16 mouse cellular contexts compared by ENCODE assay signal in the genomic region with DNA sequence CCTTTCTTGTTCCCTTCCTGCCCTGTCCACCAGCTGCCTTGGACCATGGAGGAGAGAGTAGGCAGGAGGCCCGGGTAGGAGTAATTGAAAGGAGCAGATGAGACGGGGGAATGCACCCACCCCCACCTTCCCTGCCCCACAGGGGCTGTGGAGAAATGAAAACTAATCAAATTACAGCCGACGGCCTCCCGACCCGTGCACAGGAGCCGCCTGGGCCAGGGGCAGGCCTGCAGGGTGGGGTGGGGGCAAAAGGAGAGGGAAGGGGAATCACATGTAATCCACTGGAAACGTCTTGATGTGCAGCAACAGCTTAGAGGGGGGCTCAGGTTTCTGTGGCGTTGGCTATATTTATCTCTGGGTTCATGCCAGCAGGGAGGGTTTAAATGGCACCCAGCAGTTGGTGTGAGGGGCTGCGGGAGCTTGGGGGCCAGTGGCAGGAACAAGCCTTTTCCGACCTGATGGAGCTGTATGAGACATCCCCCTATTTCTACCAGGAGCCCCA. TPM values are rescaled to one million over a fixed set of nuclear protein-coding genes. Genes with fewer than 3 reads are reported as not detected.
DNase-seq lines count a peak whose midpoint lies in the region; ATAC-seq and TF ChIP-seq lines count a peak whose summit lies in the region.
"Had no signal": no experiment of that assay in that cellular context is flagged by ENCODE, and none has a peak within 500 bp of the region (broad histone marks: within the 10 kb centered on the region; RNA-seq: fewer than 3 reads in every experiment).

A gene (plus strand): TSS at position 392 of the 502 bp plus-strand sequence.

- no peak within 1 kb of the TSS for H3K4me2 ChIP-seq in midbrain, embryonic 13.5 days (replicated peaks)
- H3K4me2 ChIP-seq in midbrain, embryonic 11.5 days, result no peak within 1 kb of the TSS
- no peak within 1 kb of the TSS for H3K4me2 ChIP-seq in limb, embryonic 14.5 days (replicated peaks; ENCODE audit: low read depth, low read length, severe bottlenecking)
- no peak within 1 kb of the TSS for H3K4me2 ChIP-seq in intestine, embryonic 16.5 days (ENCODE audit: low read depth, low read length)
- H3K4me2 ChIP-seq: hindbrain, embryonic 12.5 days; liver, embryonic 12.5 days had no signal

- no peak within 1 kb of the TSS for H3K9ac ChIP-seq in heart, adult 2 months (ENCODE audit: low read depth, low read length)
- no peak within 1 kb of the TSS for H3K9ac ChIP-seq in midbrain, embryonic 13.5 days (replicated peaks)
- no peak within 1 kb of the TSS for H3K9ac ChIP-seq in midbrain, embryonic 11.5 days (ENCODE audit: low read length)
- H3K9ac ChIP-seq in limb, embryonic 14.5 days (ENCODE audit: low read depth, low read length, severe bottlenecking), result peak within 1 kb of the TSS; percentile 34
- H3K9ac ChIP-seq in intestine, embryonic 16.5 days (ENCODE audit: low read depth, low read length), result no peak within 1 kb of the TSS
- H3K9ac ChIP-seq: hindbrain, embryonic 12.5 days; liver, embryonic 12.5 days had no signal

- H3K27me3 ChIP-seq in heart, embryonic 10.5 days (ENCODE audit: insufficient read depth, poor library complexity, severe bottlenecking), result 0 out of 2 replicates have a peak, but pooled peaks cover 8% of the 10 kb centered on the region
- no peaks in the 10 kb centered on the region for H3K27me3 ChIP-seq in heart, adult 2 months (ENCODE audit: control insufficient read depth, insufficient read depth, low read length)
- no peaks in the 10 kb centered on the region for H3K27me3 ChIP-seq in midbrain, embryonic 13.5 days
- no peaks in the 10 kb centered on the region; the same call in 1 of the 2 replicates for H3K27me3 ChIP-seq in midbrain, embryonic 11.5 days (ENCODE audit: control insufficient read depth, insufficient read depth, low read length)
- no peaks in the 10 kb centered on the region for H3K27me3 ChIP-seq in limb, embryonic 14.5 days (ENCODE audit: control insufficient read depth, insufficient read depth, low read length)
- H3K27me3 ChIP-seq in intestine, embryonic 16.5 days (replicated peaks; ENCODE audit: control insufficient read depth, insufficient read depth, low read length), result no peaks in the 10 kb centered on the region
- H3K27me3 ChIP-seq: hindbrain, embryonic 12.5 days had no signal

- H3K79me2 ChIP-seq in heart, adult 2 months (replicated peaks; ENCODE audit: control insufficient read depth, insufficient read depth, low read length), result no peaks in the 10 kb centered on the region

- peak within 1 kb of the TSS; percentile 67 for H3K27ac ChIP-seq in heart, embryonic 10.5 days
- no peak within 1 kb of the TSS for H3K27ac ChIP-seq in heart, adult 2 months
- H3K27ac ChIP-seq in midbrain, embryonic 13.5 days, result no peak within 1 kb of the TSS
- H3K27ac ChIP-seq in midbrain, embryonic 11.5 days (ENCODE audit: low read depth, low read length), result no peak within 1 kb of the TSS
- peak within 1 kb of the TSS; percentile 33; the same call in 1 of the 2 replicates for H3K27ac ChIP-seq in limb, embryonic 14.5 days (replicated peaks; ENCODE audit: low read depth, low read length)
- H3K27ac ChIP-seq in intestine, embryonic 16.5 days (ENCODE audit: low read length), result no peak within 1 kb of the TSS
- H3K27ac ChIP-seq: hindbrain, embryonic 12.5 days; liver, embryonic 12.5 days had no signal

- no peak for TF ChIP-seq CTCF in heart, adult 2 months (IDR thresholded peaks at IDR 0.05)

- no peak within 1 kb of the TSS for H3K4me3 ChIP-seq in heart, embryonic 10.5 days
- H3K4me3 ChIP-seq in heart, adult 2 months, result no peak within 1 kb of the TSS
- no peak within 1 kb of the TSS for H3K4me3 ChIP-seq in midbrain, embryonic 13.5 days (replicated peaks)
- no peak within 1 kb of the TSS for H3K4me3 ChIP-seq in midbrain, embryonic 11.5 days (ENCODE audit: low read depth, low read length)
- peak within 1 kb of the TSS; percentile 10; the same call in 1 of the 2 replicates for H3K4me3 ChIP-seq in limb, embryonic 14.5 days (replicated peaks; ENCODE audit: low read length)
- H3K4me3 ChIP-seq in intestine, embryonic 16.5 days (ENCODE audit: low read length), result no peak within 1 kb of the TSS
- H3K4me3 ChIP-seq: hindbrain, embryonic 12.5 days; liver, embryonic 12.5 days had no signal

- intact Hi-C loops in heart, adult 2 months (cut with DNase I), result no loop called here

- 51% methylated on average over 11 of the region's 11 CpGs for WGBS in heart, embryonic 10.5 days
- 70% methylated on average over 11 of the region's 11 CpGs for WGBS in heart, adult 2 months
- 58% methylated on average over 11 of the region's 11 CpGs for whole genome bisulfite sequencing in midbrain, embryonic 13.5 days
- 63% methylated on average over 11 of the region's 11 CpGs for WGBS in midbrain, embryonic 11.5 days
- 25% methylated on average over 11 of the region's 11 CpGs for WGBS in limb, embryonic 14.5 days
- 57% methylated on average over 11 of the region's 11 CpGs for WGBS in intestine, embryonic 16.5 days

- no peaks in the 10 kb centered on the region for H3K9me3 ChIP-seq in heart, embryonic 10.5 days
- H3K9me3 ChIP-seq in midbrain, embryonic 13.5 days, result no peaks in the 10 kb centered on the region
- H3K9me3 ChIP-seq in midbrain, embryonic 11.5 days (ENCODE audit: control insufficient read depth, low read length), result no peaks in the 10 kb centered on the region
- no peaks in the 10 kb centered on the region for H3K9me3 ChIP-seq in limb, embryonic 14.5 days (ENCODE audit: control insufficient read depth, low read length)
- no peaks in the 10 kb centered on the region for H3K9me3 ChIP-seq in intestine, embryonic 16.5 days (ENCODE audit: control insufficient read depth, low read length)
- H3K9me3 ChIP-seq: hindbrain, embryonic 12.5 days; liver, embryonic 12.5 days had no signal

- TF ChIP-seq EP300 in heart, adult 2 months (IDR thresholded peaks at IDR 0.05; ENCODE audit: insufficient read depth, low read depth, low read length), result no peak

- DNase-seq in heart, embryonic 10.5 days (ENCODE audit: low spot score), result no peak
- DNase-seq in heart, adult 2 months, result no peak
- no peak for DNase-seq in midbrain, embryonic 11.5 days (ENCODE audit: low spot score, missing footprints)
- DNase-seq in gastrocnemius, adult 18-20 months (ENCODE audit: low spot score), result peak; percentile 75
- DNase-seq in limb, embryonic 14.5 days (ENCODE audit: low spot score), result peak; percentile 66
- DNase-seq in frontal cortex, adult 2 months (ENCODE audit: extremely low spot score in 1 of 2, low spot score in 1 of 2), result no peak
- DNase-seq: cerebellum, postnatal 25 days; layer of hippocampus, postnatal 36 days; lung, postnatal 14 days; spleen, adult 18-20 months; thymus, postnatal 14 days had no signal

- H3K36me3 ChIP-seq in heart, embryonic 10.5 days, result no peaks in the 10 kb centered on the region
- no peaks in the 10 kb centered on the region for H3K36me3 ChIP-seq in heart, adult 2 months (ENCODE audit: control insufficient read depth, insufficient read depth, low read length)
- H3K36me3 ChIP-seq in midbrain, embryonic 13.5 days, result no peaks in the 10 kb centered on the region
- no peaks in the 10 kb centered on the region for H3K36me3 ChIP-seq in midbrain, embryonic 11.5 days (ENCODE audit: control insufficient read depth, insufficient read depth, low read length)
- no peaks in the 10 kb centered on the region for H3K36me3 ChIP-seq in limb, embryonic 14.5 days (ENCODE audit: control insufficient read depth, insufficient read depth, low read length)
- H3K36me3 ChIP-seq in intestine, embryonic 16.5 days (ENCODE audit: control insufficient read depth, insufficient read depth, low read length), result no peaks in the 10 kb centered on the region
- H3K36me3 ChIP-seq: hindbrain, embryonic 12.5 days; liver, embryonic 12.5 days had no signal

- no peak for TF ChIP-seq POLR2A in heart, adult 2 months (IDR thresholded peaks at IDR 0.05; ENCODE audit: insufficient read depth, low read depth, low read length)
- TF ChIP-seq POLR2A in limb, embryonic 14.5 days (IDR thresholded peaks at IDR 0.05; ENCODE audit: borderline replicate concordance, extremely low read depth, insufficient read depth, insufficient read length), result no peak

- peaks cover 35% of the 10 kb centered on the region for H3K4me1 ChIP-seq in heart, embryonic 10.5 days
- H3K4me1 ChIP-seq in heart, adult 2 months (ENCODE audit: control insufficient read depth, insufficient read depth, low read length), result peaks cover 2% of the 10 kb centered on the region; the same call in 1 of the 2 replicates
- peaks cover 12% of the 10 kb centered on the region for H3K4me1 ChIP-seq in midbrain, embryonic 13.5 days (replicated peaks)
- no peaks in the 10 kb centered on the region for H3K4me1 ChIP-seq in midbrain, embryonic 11.5 days (ENCODE audit: control insufficient read depth, insufficient read depth, low read length)
- H3K4me1 ChIP-seq in limb, embryonic 14.5 days (ENCODE audit: control insufficient read depth, insufficient read depth, low read length), result peaks cover 16% of the 10 kb centered on the region
- peaks cover 22% of the 10 kb centered on the region; the same call in 1 of the 2 replicates for H3K4me1 ChIP-seq in intestine, embryonic 16.5 days (ENCODE audit: control insufficient read depth, insufficient read depth, low read length)
- H3K4me1 ChIP-seq: liver, embryonic 12.5 days had no signal

- ATAC-seq in midbrain, embryonic 13.5 days, result peak; percentile 37; the same call in 1 of the 2 replicates
- ATAC-seq in midbrain, embryonic 11.5 days (ENCODE audit: low FRiP score), result no peak
- peak; percentile 84 for ATAC-seq in limb, embryonic 14.5 days (ENCODE audit: low FRiP score, low read depth)
- no peak for ATAC-seq in intestine, embryonic 16.5 days
- ATAC-seq: liver, embryonic 12.5 days had no signal

RNA-seq across cellular contexts. Expression of the gene that starts here (rescaled TPM):
- polyA plus RNA-seq in heart, embryonic 10.5 days (2016; fragmentation: Nextera tagmentation; extraction: Ambion mirVana), result 0.86 and 2.3 TPM in 2 replicates
- not detected for total RNA-seq in heart, adult 2 months (2021)
- polyA plus RNA-seq in heart, adult 2 months (2012; rRNA removed), result not detected in 2 replicates
- not detected in 2 replicates for polyA plus RNA-seq in midbrain, embryonic 13.5 days (2015; fragmentation: Nextera tagmentation; extraction: Ambion mirVana)
- not detected in 2 replicates for polyA plus RNA-seq in midbrain, embryonic 11.5 days (2014; fragmentation: Nextera tagmentation; extraction: Ambion mirVana)
- 10 to 100 TPM; 10.4 to 18.9 TPM for total RNA-seq in gastrocnemius, adult 18-20 months (2021)
- polyA plus RNA-seq in limb, embryonic 14.5 days (2012; rRNA removed), result 162 and 165 TPM in 2 replicates
- polyA plus RNA-seq in limb, embryonic 14.5 days (2014; fragmentation: Nextera tagmentation; extraction: Ambion mirVana), result 118 and 149 TPM in 2 replicates
- polyA plus RNA-seq in intestine, embryonic 16.5 days (2015; fragmentation: Nextera tagmentation; extraction: Ambion mirVana), result 0.32 TPM in 2 replicates
- 0.14 and 0.15 TPM in 2 replicates for polyA plus RNA-seq in frontal cortex, adult 2 months (2012; rRNA removed)
- total RNA-seq: layer of hippocampus, postnatal 36 days; MEL had no signal

Comparison
In these comparisons a context has a peak if more than half of its experiments do, and no peak if none do; other contexts are left out.
1. RNA of the gene that starts here (total RNA-seq): 10.4 to 18.9 TPM in gastrocnemius, adult 18-20 months; not detected in heart, adult 2 months; every median in the first group is over 10 times any median in the second.
2. RNA of the gene that starts here (polyA plus RNA-seq): 118 to 165 TPM in limb, embryonic 14.5 days; 0.86 to 2.3 TPM in heart, embryonic 10.5 days, 0.32 TPM in intestine, embryonic 16.5 days, 0.14 to 0.15 TPM in frontal cortex, adult 2 months, not detected in midbrain, embryonic 13.5 days, not detected in heart, adult 2 months and not detected in midbrain, embryonic 11.5 days; every median in the first group is over 10 times any median in the second.
3. H3K27ac ChIP-seq: peak in heart, embryonic 10.5 days (single experiment) and limb, embryonic 14.5 days (single experiment); none in heart, adult 2 months (single experiment), midbrain, embryonic 13.5 days (single experiment), midbrain, embryonic 11.5 days (single experiment) and intestine, embryonic 16.5 days (single experiment).
4. Peak in ATAC-seq in midbrain, embryonic 13.5 days; RNA of the gene not detected or under 1 TPM.
5. DNase-seq: peak in gastrocnemius, adult 18-20 months (single experiment) and limb, embryonic 14.5 days (single experiment); none in heart, embryonic 10.5 days (single experiment), heart, adult 2 months (0 of 2), midbrain, embryonic 11.5 days (single experiment) and frontal cortex, adult 2 months (0 of 2).